17 mouse cellular contexts compared by ENCODE assay signal in genomic region chr10:80002829-80003228, GRCm38 (mm10). TPM values are rescaled to one million over a fixed set of nuclear protein-coding genes. Genes with fewer than 3 reads are reported as not detected.
A peak's percentile ranks its signal among the peaks of the same experiment; 100 is the strongest.
DNase-seq lines count a peak whose midpoint lies in the region; ATAC-seq and TF ChIP-seq lines count a peak whose summit lies in the region.
"Had no signal": no experiment of that assay in that cellular context is flagged by ENCODE, and none has a peak within 500 bp of the region (broad histone marks: within the 10 kb centered on the region; RNA-seq: fewer than 3 reads in every experiment).

No protein-coding gene starts in this region.

- no peak overlapping the region for H3K27ac ChIP-seq in heart, embryonic 13.5 days (replicated peaks)
- H3K27ac ChIP-seq in liver, embryonic 12.5 days = peak overlapping the region; percentile 72
- no peak overlapping the region for H3K27ac ChIP-seq in liver, postnatal 0 days (ENCODE audit: low read depth)
- H3K27ac ChIP-seq in embryonic facial prominence, embryonic 10.5 days (replicated peaks) = peak overlapping the region; percentile 37; the same call in 1 of the 2 replicates
- H3K27ac ChIP-seq in liver, embryonic 13.5 days = peak overlapping the region; percentile 62
- H3K27ac ChIP-seq in forebrain, embryonic 14.5 days (ENCODE audit: low read depth, low read length) = no peak overlapping the region
- H3K27ac ChIP-seq: forebrain, embryonic 15.5 days; lung, embryonic 15.5 days; midbrain, embryonic 10.5 days; stomach, embryonic 15.5 days had no signal

- no peak for TF ChIP-seq EP300 in liver, postnatal 0 days (IDR thresholded peaks at IDR 0.05; ENCODE audit: low read depth)

- no peak overlapping the region for H3K4me3 ChIP-seq in heart, embryonic 13.5 days
- no peak overlapping the region for H3K4me3 ChIP-seq in liver, embryonic 12.5 days
- H3K4me3 ChIP-seq in liver, postnatal 0 days (ENCODE audit: low read depth, low read length) = no peak overlapping the region
- H3K4me3 ChIP-seq in embryonic facial prominence, embryonic 10.5 days = peak overlapping the region; percentile 35
- H3K4me3 ChIP-seq in liver, embryonic 13.5 days (replicated peaks) = no peak overlapping the region
- no peak overlapping the region for H3K4me3 ChIP-seq in forebrain, embryonic 14.5 days (ENCODE audit: low read depth, low read length)
- H3K4me3 ChIP-seq: forebrain, embryonic 15.5 days; lung, embryonic 15.5 days; midbrain, embryonic 10.5 days; myocyte; stomach, embryonic 15.5 days had no signal

- H3K27me3 ChIP-seq in heart, embryonic 13.5 days (replicated peaks) = peaks cover 38% of the 10 kb centered on the region
- peaks cover 6% of the 10 kb centered on the region for H3K27me3 ChIP-seq in liver, embryonic 12.5 days (replicated peaks)
- no peaks in the 10 kb centered on the region for H3K27me3 ChIP-seq in liver, postnatal 0 days (ENCODE audit: insufficient read depth, low read length)
- peaks cover 81% of the 10 kb centered on the region for H3K27me3 ChIP-seq in embryonic facial prominence, embryonic 10.5 days (replicated peaks; ENCODE audit: low read depth, poor library complexity, severe bottlenecking)
- peaks cover 9% of the 10 kb centered on the region; the same call in 1 of the 2 replicates for H3K27me3 ChIP-seq in liver, embryonic 13.5 days
- peaks cover 20% of the 10 kb centered on the region for H3K27me3 ChIP-seq in forebrain, embryonic 14.5 days (replicated peaks; ENCODE audit: control insufficient read depth, insufficient read depth, low read length)
- H3K27me3 ChIP-seq: Patski; stomach, embryonic 15.5 days had no signal

- H3K4me1 ChIP-seq in heart, embryonic 13.5 days = peaks cover 27% of the 10 kb centered on the region
- peaks cover 71% of the 10 kb centered on the region for H3K4me1 ChIP-seq in liver, embryonic 12.5 days
- peaks cover 18% of the 10 kb centered on the region for H3K4me1 ChIP-seq in liver, postnatal 0 days (ENCODE audit: insufficient read depth)
- peaks cover 45% of the 10 kb centered on the region for H3K4me1 ChIP-seq in embryonic facial prominence, embryonic 10.5 days
- peaks cover 69% of the 10 kb centered on the region for H3K4me1 ChIP-seq in liver, embryonic 13.5 days (replicated peaks)
- peaks cover 1% of the 10 kb centered on the region; the same call in 1 of the 2 replicates for H3K4me1 ChIP-seq in forebrain, embryonic 14.5 days (ENCODE audit: control insufficient read depth, insufficient read depth, low read length)

- no peak for TF ChIP-seq CTCF in liver, postnatal 0 days (IDR thresholded peaks at IDR 0.05; ENCODE audit: low read depth)

- DNase-seq in heart, adult 8-10 months (ENCODE audit: low spot score) = no peak
- no peak for DNase-seq in liver, postnatal 0 days
- DNase-seq in embryonic facial prominence, embryonic 10.5 days (ENCODE audit: low spot score) = no peak
- DNase-seq in liver, embryonic 13.5 days = no peak
- DNase-seq in left cerebral cortex, postnatal 14 days (ENCODE audit: low spot score in 2 of 2) = no peak
- no peak for DNase-seq in forebrain, embryonic 14.5 days (ENCODE audit: low spot score)
- DNase-seq: cerebellum, postnatal 14 days; gastrocnemius, postnatal 25 days had no signal

- intact Hi-C loops in left cerebral cortex, postnatal 14 days (cut with DNase I) = no loop called here

- no peaks in the 10 kb centered on the region for H3K36me3 ChIP-seq in heart, embryonic 13.5 days
- H3K36me3 ChIP-seq in liver, embryonic 12.5 days = peaks cover 90% of the 10 kb centered on the region
- H3K36me3 ChIP-seq in liver, postnatal 0 days (replicated peaks; ENCODE audit: insufficient read depth, low read length) = peaks cover 30% of the 10 kb centered on the region
- H3K36me3 ChIP-seq in embryonic facial prominence, embryonic 10.5 days (replicated peaks) = no peaks in the 10 kb centered on the region
- H3K36me3 ChIP-seq in liver, embryonic 13.5 days = peaks cover 82% of the 10 kb centered on the region
- H3K36me3 ChIP-seq in forebrain, embryonic 14.5 days (ENCODE audit: control insufficient read depth, insufficient read depth, low read length) = no peaks in the 10 kb centered on the region
- H3K36me3 ChIP-seq: forebrain, embryonic 15.5 days; lung, embryonic 15.5 days; stomach, embryonic 15.5 days had no signal

- peak overlapping the region; percentile 6 for H3K4me2 ChIP-seq in heart, embryonic 13.5 days
- peak overlapping the region; percentile 43 for H3K4me2 ChIP-seq in liver, embryonic 12.5 days
- H3K4me2 ChIP-seq in liver, postnatal 0 days (ENCODE audit: low read depth, low read length) = no peak overlapping the region
- H3K4me2 ChIP-seq in liver, embryonic 13.5 days = peak overlapping the region; percentile 33
- H3K4me2 ChIP-seq in forebrain, embryonic 14.5 days (ENCODE audit: low read length) = no peak overlapping the region
- H3K4me2 ChIP-seq: forebrain, embryonic 15.5 days; lung, embryonic 15.5 days; stomach, embryonic 15.5 days had no signal

- H3K9me3 ChIP-seq in heart, embryonic 13.5 days = no peaks in the 10 kb centered on the region
- no peaks in the 10 kb centered on the region for H3K9me3 ChIP-seq in liver, embryonic 12.5 days (replicated peaks)
- H3K9me3 ChIP-seq in liver, postnatal 0 days (ENCODE audit: low read length) = no peaks in the 10 kb centered on the region
- H3K9me3 ChIP-seq in embryonic facial prominence, embryonic 10.5 days = no peaks in the 10 kb centered on the region
- no peaks in the 10 kb centered on the region for H3K9me3 ChIP-seq in liver, embryonic 13.5 days (replicated peaks)
- H3K9me3 ChIP-seq in forebrain, embryonic 14.5 days (replicated peaks; ENCODE audit: control insufficient read depth, low read length) = no peaks in the 10 kb centered on the region
- H3K9me3 ChIP-seq: forebrain, embryonic 15.5 days; lung, embryonic 15.5 days; midbrain, embryonic 10.5 days; stomach, embryonic 15.5 days had no signal

- WGBS in heart, embryonic 13.5 days = 28% methylated on average over 21 of the region's 21 CpGs
- WGBS in liver, embryonic 12.5 days (ENCODE audit: insufficient replicate concordance) = 51% methylated on average over 21 of the region's 21 CpGs
- WGBS in liver, postnatal 0 days (ENCODE audit: insufficient replicate concordance) = 60% methylated on average over 21 of the region's 21 CpGs
- 21% methylated on average over 21 of the region's 21 CpGs for WGBS in embryonic facial prominence, embryonic 10.5 days
- 63% methylated on average over 21 of the region's 21 CpGs for WGBS in liver, embryonic 13.5 days (ENCODE audit: insufficient replicate concordance)
- 19% methylated on average over 21 of the region's 21 CpGs for WGBS in forebrain, embryonic 14.5 days

- ATAC-seq in heart, embryonic 13.5 days (ENCODE audit: extremely low read depth, insufficient number of reproducible peaks, low FRiP score, low TSS enrichment) = no peak
- ATAC-seq in liver, embryonic 12.5 days = no peak
- ATAC-seq in liver, postnatal 0 days = no peak
- no peak for ATAC-seq in liver, embryonic 13.5 days (ENCODE audit: low read depth)
- no peak for ATAC-seq in forebrain, embryonic 14.5 days
- ATAC-seq: forebrain, embryonic 15.5 days; Patski had no signal

- peak overlapping the region; percentile 54; the same call in 1 of the 2 replicates for H3K9ac ChIP-seq in heart, embryonic 13.5 days
- H3K9ac ChIP-seq in liver, embryonic 12.5 days = peak overlapping the region; percentile 39
- H3K9ac ChIP-seq in liver, postnatal 0 days (replicated peaks) = no peak overlapping the region
- H3K9ac ChIP-seq in liver, embryonic 13.5 days = peak overlapping the region; percentile 28; the same call in 1 of the 2 replicates
- no peak overlapping the region for H3K9ac ChIP-seq in forebrain, embryonic 14.5 days (ENCODE audit: low read length)
- H3K9ac ChIP-seq: forebrain, embryonic 15.5 days; lung, embryonic 15.5 days; stomach, embryonic 15.5 days had no signal

RNA-seq across cellular contexts. Expression of gene Abca7, which starts 6.5 kb away (rescaled TPM):
- polyA plus RNA-seq in heart, embryonic 13.5 days (2015; fragmentation: Nextera tagmentation; extraction: Ambion mirVana) = 2.2 and 2.6 TPM in 2 replicates
- total RNA-seq in heart, adult 8-10 months (2022) = 1 to 10 TPM; 7.5 to 8.5 (median 8.0) TPM
- polyA plus RNA-seq in liver, embryonic 12.5 days (2016; fragmentation: Nextera tagmentation; extraction: Ambion mirVana) = 10.5 and 12.1 TPM in 2 replicates
- 2.5 and 3.1 TPM in 2 replicates for polyA plus RNA-seq in liver, postnatal 0 days (2015; fragmentation: Nextera tagmentation; extraction: Ambion mirVana)
- polyA plus RNA-seq in embryonic facial prominence, embryonic 10.5 days (2016; fragmentation: Nextera tagmentation; extraction: Ambion mirVana) = 2.9 and 3.2 TPM in 2 replicates
- polyA plus RNA-seq in liver, embryonic 13.5 days (2015; fragmentation: Nextera tagmentation; extraction: Ambion mirVana) = 6.3 and 7.4 TPM in 2 replicates
- total RNA-seq in left cerebral cortex, postnatal 14 days (2021) = 10 to 100 TPM; 10.9 TPM
- polyA plus RNA-seq in forebrain, embryonic 14.5 days (2014; fragmentation: Nextera tagmentation; extraction: Ambion mirVana) = 2.1 and 3.1 TPM in 2 replicates

RNA-seq across cellular contexts. Expression of gene Arhgap45, which starts 13.6 kb away (rescaled TPM):
- polyA plus RNA-seq in heart, embryonic 13.5 days (2015; fragmentation: Nextera tagmentation; extraction: Ambion mirVana) = 5.5 and 6.5 TPM in 2 replicates
- total RNA-seq in heart, adult 8-10 months (2022) = 1 to 10 TPM; 2.9 to 5.1 (median 3.4) TPM
- 22.3 and 22.8 TPM in 2 replicates for polyA plus RNA-seq in liver, embryonic 12.5 days (2016; fragmentation: Nextera tagmentation; extraction: Ambion mirVana)
- 12.1 and 14.2 TPM in 2 replicates for polyA plus RNA-seq in liver, postnatal 0 days (2015; fragmentation: Nextera tagmentation; extraction: Ambion mirVana)
- polyA plus RNA-seq in embryonic facial prominence, embryonic 10.5 days (2016; fragmentation: Nextera tagmentation; extraction: Ambion mirVana) = 11.2 and 11.3 TPM in 2 replicates
- polyA plus RNA-seq in liver, embryonic 13.5 days (2015; fragmentation: Nextera tagmentation; extraction: Ambion mirVana) = 14.3 and 14.9 TPM in 2 replicates
- total RNA-seq in left cerebral cortex, postnatal 14 days (2021) = 1 to 10 TPM; 3.3 to 4.0 TPM
- polyA plus RNA-seq in forebrain, embryonic 14.5 days (2014; fragmentation: Nextera tagmentation; extraction: Ambion mirVana) = 1.1 and 1.5 TPM in 2 replicates

RNA-seq across cellular contexts. Expression of gene Cnn2, which starts 14.4 kb away (rescaled TPM):
- polyA plus RNA-seq in heart, embryonic 13.5 days (2015; fragmentation: Nextera tagmentation; extraction: Ambion mirVana) = 264 and 271 TPM in 2 replicates
- total RNA-seq in heart, adult 8-10 months (2022) = 10 to 100 TPM; 27.1 to 35.7 (median 33.3) TPM
- 68.2 and 75.4 TPM in 2 replicates for polyA plus RNA-seq in liver, embryonic 12.5 days (2016; fragmentation: Nextera tagmentation; extraction: Ambion mirVana)
- 40.7 and 42.8 TPM in 2 replicates for polyA plus RNA-seq in liver, postnatal 0 days (2015; fragmentation: Nextera tagmentation; extraction: Ambion mirVana)
- polyA plus RNA-seq in embryonic facial prominence, embryonic 10.5 days (2016; fragmentation: Nextera tagmentation; extraction: Ambion mirVana) = 234 and 253 TPM in 2 replicates
- 45.8 and 49.6 TPM in 2 replicates for polyA plus RNA-seq in liver, embryonic 13.5 days (2015; fragmentation: Nextera tagmentation; extraction: Ambion mirVana)
- 10 to 100 TPM in 1 of 2 experiments, 1 to 10 TPM in 1; 9.5 to 11.9 TPM for total RNA-seq in left cerebral cortex, postnatal 14 days (2021)
- polyA plus RNA-seq in forebrain, embryonic 14.5 days (2014; fragmentation: Nextera tagmentation; extraction: Ambion mirVana) = 33.2 and 40.0 TPM in 2 replicates

RNA-seq across cellular contexts. Expression of gene Tmem259, which starts 18.7 kb away (rescaled TPM):
- polyA plus RNA-seq in heart, embryonic 13.5 days (2015; fragmentation: Nextera tagmentation; extraction: Ambion mirVana) = 10.6 and 12.8 TPM in 2 replicates
- 100 to 1,000 TPM; 116 to 120 (median 117) TPM for total RNA-seq in heart, adult 8-10 months (2022)
- 17.2 and 17.5 TPM in 2 replicates for polyA plus RNA-seq in liver, embryonic 12.5 days (2016; fragmentation: Nextera tagmentation; extraction: Ambion mirVana)
- polyA plus RNA-seq in liver, postnatal 0 days (2015; fragmentation: Nextera tagmentation; extraction: Ambion mirVana) = 13.2 and 14.5 TPM in 2 replicates
- 12.3 and 12.4 TPM in 2 replicates for polyA plus RNA-seq in embryonic facial prominence, embryonic 10.5 days (2016; fragmentation: Nextera tagmentation; extraction: Ambion mirVana)
- 8.2 TPM in 2 replicates for polyA plus RNA-seq in liver, embryonic 13.5 days (2015; fragmentation: Nextera tagmentation; extraction: Ambion mirVana)
- 100 to 1,000 TPM; 140 to 152 TPM for total RNA-seq in left cerebral cortex, postnatal 14 days (2021)
- polyA plus RNA-seq in forebrain, embryonic 14.5 days (2014; fragmentation: Nextera tagmentation; extraction: Ambion mirVana) = 10.5 and 13.4 TPM in 2 replicates

RNA-seq across cellular contexts. Expression of gene Grin3b, which starts 32.3 kb away (rescaled TPM):
- polyA plus RNA-seq in heart, embryonic 13.5 days (2015; fragmentation: Nextera tagmentation; extraction: Ambion mirVana) = 0.09 and 0.11 TPM in 2 replicates
- total RNA-seq in heart, adult 8-10 months (2022) = under 1 TPM; 0.37 to 0.85 (median 0.63) TPM
- 0.14 TPM in 2 replicates for polyA plus RNA-seq in liver, embryonic 12.5 days (2016; fragmentation: Nextera tagmentation; extraction: Ambion mirVana)
- polyA plus RNA-seq in liver, postnatal 0 days (2015; fragmentation: Nextera tagmentation; extraction: Ambion mirVana) = 0.05 TPM in 1 of 2 replicates, not detected in the other
- polyA plus RNA-seq in embryonic facial prominence, embryonic 10.5 days (2016; fragmentation: Nextera tagmentation; extraction: Ambion mirVana) = 0.13 and 0.44 TPM in 2 replicates
- 0.07 and 0.10 TPM in 2 replicates for polyA plus RNA-seq in liver, embryonic 13.5 days (2015; fragmentation: Nextera tagmentation; extraction: Ambion mirVana)
- total RNA-seq in left cerebral cortex, postnatal 14 days (2021) = under 1 TPM; 0.21 to 0.40 TPM
- 0.23 and 0.40 TPM in 2 replicates for polyA plus RNA-seq in forebrain, embryonic 14.5 days (2014; fragmentation: Nextera tagmentation; extraction: Ambion mirVana)
- total RNA-seq: gastrocnemius, postnatal 25 days had no signal
- polyA plus RNA-seq: small intestine, adult 2 months had no signal

Comparison
In these comparisons a context has a peak if more than half of its experiments do, and no peak if none do; other contexts are left out.
1. H3K27ac ChIP-seq: peak in liver, embryonic 12.5 days (single experiment), embryonic facial prominence, embryonic 10.5 days (single experiment) and liver, embryonic 13.5 days (single experiment); none in heart, embryonic 13.5 days (single experiment), liver, postnatal 0 days (single experiment) and forebrain, embryonic 14.5 days (single experiment).
2. H3K4me2 ChIP-seq: peak in heart, embryonic 13.5 days (single experiment), liver, embryonic 12.5 days (single experiment) and liver, embryonic 13.5 days (single experiment); none in liver, postnatal 0 days (single experiment) and forebrain, embryonic 14.5 days (single experiment).
3. H3K9ac ChIP-seq: peak in heart, embryonic 13.5 days (single experiment), liver, embryonic 12.5 days (single experiment) and liver, embryonic 13.5 days (single experiment); none in liver, postnatal 0 days (single experiment) and forebrain, embryonic 14.5 days (single experiment).